Mouse (Mus musculus) embryo, embryonic 11 days (tissue): ENCODE measurements around the gene Galnt7.

Experiments
- DNase-seq: peaks from one replicate; pipeline ENCODE4 v3.0.0-alpha.2; 2015

Galnt7 gene

DNA sequence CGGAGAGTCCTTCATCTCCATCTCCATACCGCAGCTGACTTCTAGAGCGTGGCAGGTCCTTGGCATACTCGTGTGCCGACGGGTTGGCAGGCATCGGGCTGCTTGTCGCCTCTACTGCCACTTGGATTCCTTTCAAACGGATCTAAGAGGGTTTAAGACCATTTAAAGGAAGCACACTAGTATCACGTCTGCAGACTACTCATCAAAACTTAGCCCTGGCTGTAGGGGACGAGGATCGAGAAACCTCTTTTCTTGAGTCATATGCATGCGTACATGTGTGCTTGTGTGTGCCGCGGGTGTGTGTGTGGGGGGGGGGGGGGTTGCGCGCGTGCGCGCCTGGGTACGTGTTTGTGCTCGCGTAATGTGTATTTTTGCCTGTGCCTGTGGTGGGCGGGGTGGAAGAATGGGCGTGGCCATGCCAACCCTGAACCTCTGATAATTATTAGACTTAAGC is 164.5 kb downstream of the Galnt7 start:
- DNase-seq, result peak; percentile 74

DNA sequence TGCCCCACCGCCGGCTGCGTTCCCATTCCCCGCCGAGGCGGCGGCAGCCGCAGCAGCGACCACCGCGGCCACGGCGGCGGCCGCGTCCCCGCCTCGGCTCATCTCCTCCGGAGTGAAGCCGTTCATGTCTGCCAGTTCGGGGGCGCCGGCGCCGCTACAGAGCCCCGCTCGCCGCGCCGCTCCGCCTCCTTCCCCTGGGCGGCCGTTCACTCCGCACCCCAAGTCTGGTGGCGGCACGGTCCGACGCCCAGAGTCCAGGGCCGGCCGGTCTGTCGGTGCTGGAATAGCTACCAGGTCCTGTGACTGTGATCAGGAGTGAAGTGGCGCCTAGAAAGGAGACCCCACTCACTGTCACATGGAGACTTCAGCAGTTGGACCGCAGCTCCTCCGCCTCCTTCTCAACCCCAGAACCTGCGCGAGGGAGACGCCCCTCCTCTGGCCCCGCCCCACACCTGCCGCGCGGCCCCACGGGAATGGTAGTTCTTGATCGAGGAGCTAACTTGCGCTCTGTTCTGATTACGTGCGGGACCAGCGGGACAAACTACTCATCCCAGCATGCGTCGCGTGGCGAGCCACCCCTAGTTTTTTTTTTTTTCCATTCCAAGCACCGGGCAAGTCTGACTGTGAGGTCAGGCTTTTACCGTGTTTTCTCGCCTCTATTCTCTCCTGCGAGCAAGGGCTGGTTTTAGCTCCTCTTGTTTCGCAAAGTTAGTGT is 165.2 kb downstream of the Galnt7 start, which contains the start of gene Sap30:
Sap30 (minus strand) TSS at position 420 of the 715 bp plus-strand sequence.
- peak; percentile 98 for DNase-seq

- peak; percentile 74 for DNase-seq
Observed at GRCm38 (mm10) chr8:57486491-57487440, 166.1 kb downstream of the Galnt7 start.

DNA sequence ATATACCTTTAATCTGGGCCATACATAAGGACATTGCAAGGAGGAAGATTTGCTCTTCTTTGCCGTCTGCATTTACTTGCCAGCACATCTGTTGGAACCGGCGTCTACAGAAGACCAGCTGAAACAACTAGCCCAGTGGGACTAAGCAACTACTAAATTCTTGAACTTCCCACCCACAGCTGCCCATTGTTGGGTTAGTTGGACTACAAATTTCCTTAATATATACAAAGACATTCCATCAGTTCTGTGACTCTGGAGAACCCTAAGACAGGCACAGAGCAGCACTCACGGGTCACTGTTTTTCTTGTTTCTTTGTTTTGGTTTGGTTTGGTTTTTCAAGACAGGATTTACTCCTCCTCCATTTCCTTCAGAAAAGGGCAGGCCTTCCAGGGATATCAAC is 172.2 kb downstream of the Galnt7 start:
- DNase-seq, result no peak

- no peak for DNase-seq
Observed at GRCm38 (mm10) chr8:57479700-57480099, 173.1 kb downstream of the Galnt7 start.

GRCm38 (mm10) chr8:57478406-57478805 is 174.4 kb downstream of the Galnt7 start:
- DNase-seq, result no peak
